ENCODE assay signal across 12 mouse cellular contexts in genomic region chr14:74883204-74883603, GRCm38 (mm10).
DNase-seq lines count a peak whose midpoint lies in the region; ATAC-seq and TF ChIP-seq lines count a peak whose summit lies in the region.
"Had no signal": no experiment of that assay in that cellular context is flagged by ENCODE, and none has a peak within 500 bp of the region (broad histone marks: within the 10 kb centered on the region; RNA-seq: fewer than 3 reads in every experiment).

No protein-coding gene starts in this region.

- no peaks in the 10 kb centered on the region for H3K36me3 ChIP-seq in forebrain, embryonic 14.5 days (ENCODE audit: control insufficient read depth, insufficient read depth, low read length)

- H3K4me3 ChIP-seq in layer of hippocampus, adult 2 months = peak overlapping the region; percentile 20; the same call in 1 of the 2 replicates
- H3K4me3 ChIP-seq in forebrain, embryonic 14.5 days (ENCODE audit: low read depth, low read length) = no peak overlapping the region
- H3K4me3 ChIP-seq: forebrain, embryonic 13.5 days had no signal

- peak; percentile 39 to 81 for DNase-seq in frontal cortex, adult 2 months (ENCODE audit: extremely low spot score in 1 of 2, low spot score in 1 of 2)
- DNase-seq in frontal cortex, postnatal 14 days (ENCODE audit: low spot score in 2 of 2) = no peak
- peak; percentile 48 for DNase-seq in layer of hippocampus, adult 11-12 months (ENCODE audit: low spot score)
- DNase-seq in layer of hippocampus, postnatal 10 days (ENCODE audit: low spot score in 2 of 2) = no peak
- peak; percentile 51 to 55 for DNase-seq in layer of hippocampus, adult 2 months (ENCODE audit: low spot score in 2 of 2)
- peak; percentile 61 to 70 for DNase-seq in right cerebral cortex, postnatal 36 days (ENCODE audit: low spot score in 2 of 2)
- no peak for DNase-seq in forebrain, embryonic 14.5 days (ENCODE audit: low spot score)
- no peak for DNase-seq in cerebellum, postnatal 14 days
- DNase-seq: kidney, postnatal 10 days; liver; lung, postnatal 4 days had no signal

- no peak overlapping the region for H3K4me2 ChIP-seq in forebrain, embryonic 14.5 days (ENCODE audit: low read length)
- H3K4me2 ChIP-seq: forebrain, embryonic 13.5 days had no signal

- ATAC-seq in forebrain, embryonic 14.5 days = no peak

- no peaks in the 10 kb centered on the region for H3K9me3 ChIP-seq in forebrain, embryonic 14.5 days (replicated peaks; ENCODE audit: control insufficient read depth, low read length)
- H3K9me3 ChIP-seq: forebrain, embryonic 13.5 days had no signal

- no peak for TF ChIP-seq CTCF in layer of hippocampus, adult 2 months (conservative IDR thresholded peaks at IDR 0.05)

- H3K27me3 ChIP-seq in forebrain, embryonic 14.5 days (replicated peaks; ENCODE audit: control insufficient read depth, insufficient read depth, low read length) = no peaks in the 10 kb centered on the region

- H3K27ac ChIP-seq in layer of hippocampus, adult 2 months = peak overlapping the region; percentile 39; the same call in 1 of the 2 replicates
- no peak overlapping the region for H3K27ac ChIP-seq in forebrain, embryonic 14.5 days (ENCODE audit: low read depth, low read length)

- H3K4me1 ChIP-seq in forebrain, embryonic 14.5 days (ENCODE audit: control insufficient read depth, insufficient read depth, low read length) = peaks cover 15% of the 10 kb centered on the region

- 89% methylated on average over 11 of the region's 11 CpGs for WGBS in forebrain, embryonic 14.5 days

- H3K9ac ChIP-seq in forebrain, embryonic 14.5 days (ENCODE audit: low read length) = no peak overlapping the region
- H3K9ac ChIP-seq: forebrain, embryonic 13.5 days had no signal

Comparison
In these comparisons a context has a peak if more than half of its experiments do, and no peak if none do; other contexts are left out.
1. DNase-seq: peak in frontal cortex, adult 2 months (2 of 2), layer of hippocampus, adult 11-12 months (single experiment), layer of hippocampus, adult 2 months (2 of 2) and right cerebral cortex, postnatal 36 days (2 of 2); none in frontal cortex, postnatal 14 days (0 of 2), layer of hippocampus, postnatal 10 days (0 of 2), forebrain, embryonic 14.5 days (single experiment) and cerebellum, postnatal 14 days (0 of 2).